Mouse (Mus musculus): Measurements from ENCODE around the gene Pde11a.
"Not testable (repeated sequence)": the region's sequence is repeated elsewhere in the genome, so short reads cannot be mapped to it uniquely, and the experiment has no call there.

DNA sequence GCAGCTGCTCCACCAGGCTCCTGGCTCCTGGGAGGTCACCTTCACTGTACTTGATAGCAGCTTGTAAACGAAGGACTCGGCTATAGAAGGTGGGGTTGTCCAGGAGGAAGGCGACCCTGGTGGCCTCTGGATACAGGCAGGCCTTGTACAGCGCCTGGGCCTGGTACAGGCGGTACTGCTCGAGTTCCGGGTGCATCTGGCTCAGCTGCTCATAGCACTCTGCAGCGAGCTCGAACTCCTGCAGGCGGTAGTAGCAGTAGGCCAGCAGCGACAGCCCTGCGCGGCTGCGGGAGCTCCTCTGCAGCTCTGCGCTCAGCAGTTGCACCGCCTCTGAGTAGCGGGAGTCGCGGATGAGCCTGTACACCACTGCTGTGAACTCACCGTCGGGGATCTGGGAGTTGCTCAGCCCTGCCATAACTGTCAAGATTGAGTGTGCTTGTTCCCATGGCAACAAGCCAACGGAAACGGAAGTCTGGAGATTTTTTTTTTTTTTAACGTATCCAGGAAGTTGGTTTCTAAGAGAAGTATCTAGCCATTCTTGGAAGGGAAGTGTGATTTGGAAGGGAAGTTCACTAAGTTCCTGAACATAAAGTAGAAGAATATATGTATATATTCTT is 360.7 kb downstream of the Pde11a start, which contains the start of gene Ttc30a2:
- TF ChIP-seq POLR2A (IDR thresholded peaks at IDR 0.05; ENCODE audit: low read depth, low read length); CTCF (IDR thresholded peaks at IDR 0.05; ENCODE audit: extremely low read depth, insufficient read length, insufficient replicate concordance, low read depth, low read length): not testable (repeated sequence)

All from small intestine, adult 2 months (tissue).